Mouse (Mus musculus) embryonic facial prominence, embryonic 11.5 days (tissue): Measurements from ENCODE around the gene Rpe. TPM values are rescaled to one million over a fixed set of nuclear protein-coding genes. Genes with fewer than 3 reads are reported as not detected.
A peak's percentile ranks its signal among the peaks of the same experiment; 100 is the strongest.
"Not testable (repeated sequence)": the region's sequence is repeated elsewhere in the genome, so short reads cannot be mapped to it uniquely, and the experiment has no call there.

Experiments
- ATAC-seq: fragments of 200-750 bp; cut with Nextera tagmentation; replicated peaks from 2 replicates; pipeline ENCODE4 v1.8.0; 2017; ENCODE audit warnings: low read depth; ENCODE audit not compliant: insufficient number of reproducible peaks, low FRiP score, low TSS enrichment
- DNase-seq: peaks from one replicate; pipeline ENCODE4 v3.0.0-alpha.2; 2015; ENCODE audit warnings: low spot score
- H3K27ac ChIP-seq: fragments of 300-500 bp; sonication (generic); replicated peaks from 2 replicates; pipeline ENCODE4 v1.5.1; 2014; ENCODE audit warnings: mild to moderate bottlenecking, low read depth, low read length, control low read depth
- H3K27me3 ChIP-seq: fragments of 300-500 bp; sonication (generic); 2 replicates; pipeline ENCODE4 v1.6.1; 2014; ENCODE audit warnings: mild to moderate bottlenecking, low read length, moderate library complexity, mixed read lengths; ENCODE audit not compliant: control insufficient read depth, insufficient read depth
- H3K36me3 ChIP-seq: fragments of 300-500 bp; sonication (generic); replicated peaks from 2 replicates; pipeline ENCODE4 v1.6.1; 2014; ENCODE audit warnings: low read depth, mild to moderate bottlenecking, low read length, moderate library complexity, mixed read lengths; ENCODE audit not compliant: control insufficient read depth, insufficient read depth
- H3K4me1 ChIP-seq: fragments of 300-500 bp; sonication (generic); 2 replicates; pipeline ENCODE4 v1.6.1; 2014; ENCODE audit warnings: low read length, mixed read lengths; ENCODE audit not compliant: control insufficient read depth, insufficient read depth
- H3K4me2 ChIP-seq: fragments of 300-500 bp; sonication (generic); 2 replicates; pipeline ENCODE4 v1.6.1; 2014; ENCODE audit warnings: low read depth, mild to moderate bottlenecking, control low read depth, low read length, moderate library complexity
- H3K4me3 ChIP-seq: fragments of 300-500 bp; sonication (generic); 2 replicates; pipeline ENCODE4 v1.5.1; 2014; ENCODE audit warnings: low read depth, low read length, control low read depth
- H3K9ac ChIP-seq: fragments of 300-500 bp; sonication (generic); replicated peaks from 2 replicates; pipeline ENCODE4 v1.6.1; 2014; ENCODE audit warnings: mild to moderate bottlenecking, control low read depth, low read length
- H3K9me3 ChIP-seq: fragments of 300-500 bp; sonication (generic); replicated peaks from 2 replicates; pipeline ENCODE4 v1.6.1; 2016; ENCODE audit warnings: mild to moderate bottlenecking, low read length, inconsistent platforms, mixed read lengths; ENCODE audit not compliant: control insufficient read depth
- WGBS: fragments of 180-500 bp; shearing (Covaris S2); extraction: QIAGEN DNeasy Blood & Tissue Kit; methylation state at CpG from one replicate; pipeline ENCODE4 v1.1.7; 2014; 5-methylcytosine and 5-hydroxymethylcytosine counted together
- polyA plus RNA-seq: library from polyadenylated mRNA; unstranded; fragments of >200 nt; fragmentation: Nextera tagmentation; extraction: Ambion mirVana; gene quantifications from 2 replicates; pipeline ENCODE4 v1.2.1, GENCODE M21; 2014

The Rpe gene
- polyA plus RNA-seq, 1 experiment from 2014 or later = 60.2 TPM

- Histone ChIP-seq H3K4me2 (no peak overlapping the region), H3K27ac (no peak overlapping the region), H3K36me3 (no peaks in the 10 kb centered on the region), H3K4me3 (no peak overlapping the region), H3K9ac (no peak overlapping the region), H3K9me3 (no peaks in the 10 kb centered on the region), H3K4me1 (no peaks in the 10 kb centered on the region), H3K27me3 (no peaks in the 10 kb centered on the region)
- WGBS = 76% methylated on average over 3 of the region's 3 CpGs
- no peak for ATAC-seq
- DNase-seq = no peak
Observed at GRCm38 (mm10) chr1:66691772-66692171, 8.9 kb upstream of the Rpe start.

- no peaks in the 10 kb centered on the region for H3K9me3 ChIP-seq
- DNase-seq (no peak), ATAC-seq (no peak)
- no peaks in the 10 kb centered on the region for H3K4me1 ChIP-seq
- no peak overlapping the region for H3K9ac ChIP-seq
- H3K4me2 ChIP-seq = no peak overlapping the region
- no peak overlapping the region for H3K27ac ChIP-seq
- 80% methylated on average over 1 of the region's 1 CpGs for WGBS
- H3K36me3 ChIP-seq = no peaks in the 10 kb centered on the region
- H3K27me3 ChIP-seq = no peaks in the 10 kb centered on the region
- no peak overlapping the region for H3K4me3 ChIP-seq
Observed at GRCm38 (mm10) chr1:66692308-66692707, 8.3 kb upstream of the Rpe start.

DNA sequence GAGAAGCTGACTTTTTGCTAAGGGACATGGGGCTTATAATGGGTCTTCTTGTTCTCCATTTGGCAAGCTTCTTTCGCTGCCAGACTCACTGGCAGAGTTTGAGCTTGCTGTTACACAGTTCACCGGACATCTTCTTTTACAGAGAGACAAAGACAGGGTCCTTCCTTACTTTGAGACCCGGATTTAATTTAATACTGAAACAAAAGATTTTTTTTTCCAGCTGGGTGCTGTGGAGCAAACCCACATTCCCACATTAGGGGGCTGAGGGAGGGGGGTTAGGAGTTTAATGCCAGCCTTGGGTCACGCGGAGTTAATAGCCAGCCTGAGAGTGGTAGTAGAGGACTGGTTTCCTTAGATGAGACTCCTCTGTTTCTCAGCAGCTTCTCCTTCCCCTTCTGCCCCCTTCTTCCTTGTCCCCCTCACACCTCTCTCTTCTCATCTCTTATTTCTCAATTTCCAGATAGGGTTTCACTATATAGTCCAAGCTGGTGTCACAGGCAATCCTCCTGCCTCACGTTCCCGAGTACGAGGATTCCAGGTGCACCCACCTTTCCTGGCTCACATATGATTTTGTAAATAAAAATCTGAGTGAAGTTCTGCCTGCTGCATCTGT lies 7.7 kb upstream of the Rpe start:
- no peak for ATAC-seq
- WGBS = 73% methylated on average over 8 of the region's 8 CpGs

GRCm38 (mm10) chr1:66694266-66694665 lies 6.4 kb upstream of the Rpe start:
- no peak for DNase-seq
- H3K9me3 ChIP-seq = no peaks in the 10 kb centered on the region
- H3K9ac ChIP-seq = no peak overlapping the region
- no peak overlapping the region for H3K4me2 ChIP-seq
- WGBS = 74% methylated on average over 5 of the region's 5 CpGs
- no peak overlapping the region for H3K4me3 ChIP-seq
- H3K27ac ChIP-seq = no peak overlapping the region
- ATAC-seq = no peak
- no peaks in the 10 kb centered on the region for H3K36me3 ChIP-seq
- H3K27me3 ChIP-seq = no peaks in the 10 kb centered on the region
- no peaks in the 10 kb centered on the region for H3K4me1 ChIP-seq

More for the DNA sequence above, 7.7 kb upstream of the Rpe start:
- Histone ChIP-seq H3K27me3 (no peaks in the 10 kb centered on the region), H3K9me3 (no peaks in the 10 kb centered on the region), H3K4me1 (no peaks in the 10 kb centered on the region), H3K27ac (no peak overlapping the region), H3K4me2 (no peak overlapping the region), H3K4me3 (no peak overlapping the region), H3K9ac (no peak overlapping the region), H3K36me3 (no peaks in the 10 kb centered on the region)
- DNase-seq = no peak

- no peak overlapping the region for H3K27ac ChIP-seq
- H3K4me3 ChIP-seq = no peak overlapping the region
- DNase-seq (no peak), ATAC-seq (no peak)
- no peaks in the 10 kb centered on the region for H3K36me3 ChIP-seq
- H3K9ac ChIP-seq = no peak overlapping the region
- no peaks in the 10 kb centered on the region for H3K9me3 ChIP-seq
- WGBS = 78% methylated on average over 7 of the region's 7 CpGs
- H3K4me1 ChIP-seq = no peaks in the 10 kb centered on the region
- H3K27me3 ChIP-seq = no peaks in the 10 kb centered on the region
- no peak overlapping the region for H3K4me2 ChIP-seq
Observed at GRCm38 (mm10) chr1:66695296-66695695, 5.3 kb upstream of the Rpe start.

DNA sequence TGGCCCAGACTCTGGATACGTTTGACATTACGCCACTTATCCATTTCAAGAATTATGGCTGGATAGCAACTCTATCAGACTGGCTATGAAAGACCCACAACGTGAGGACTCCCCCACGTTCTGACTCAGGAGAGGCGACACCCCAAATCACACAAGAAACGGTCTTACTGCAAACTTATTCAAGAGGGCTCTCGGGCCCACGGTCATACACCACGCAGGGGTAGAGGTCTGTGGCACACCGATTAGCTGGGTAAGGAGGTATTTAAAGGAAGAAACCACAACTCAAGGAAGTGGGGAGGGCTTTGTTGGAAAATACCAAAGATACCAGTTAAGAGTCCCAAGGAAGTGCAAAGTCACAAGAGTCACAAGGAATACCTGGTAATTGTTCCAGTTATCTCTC lies 1.0 kb upstream of the Rpe start:
- H3K27me3 ChIP-seq = not testable (repeated sequence)
- 85% methylated on average over 10 of the region's 10 CpGs for WGBS

GRCm38 (mm10) chr1:66700149-66700692 lies 410 bp upstream of the Rpe start:
- no peak overlapping the region for H3K27ac ChIP-seq
- peak; percentile 15; the same call in 1 of the 2 replicates for ATAC-seq
- WGBS = 43% methylated on average over 5 of the region's 5 CpGs

More for the DNA sequence above, 1.0 kb upstream of the Rpe start:
- not testable (repeated sequence) for H3K36me3 ChIP-seq, ATAC-seq, DNase-seq, H3K4me3 ChIP-seq, H3K4me1 ChIP-seq, H3K4me2 ChIP-seq, H3K27ac ChIP-seq, H3K9ac ChIP-seq, H3K9me3 ChIP-seq

GRCm38 (mm10) chr1:66701576-66701940 lies 927 bp downstream of the Rpe start:
- H3K4me2 ChIP-seq = peak overlapping the region; percentile 65
- H3K4me3 ChIP-seq = peak overlapping the region; percentile 83
- 24% methylated on average over 2 of the region's 2 CpGs for WGBS
- no peaks in the 10 kb centered on the region for H3K36me3 ChIP-seq
- no peak for DNase-seq
- H3K9me3 ChIP-seq = no peaks in the 10 kb centered on the region
- no peak overlapping the region for H3K27ac ChIP-seq
- H3K4me1 ChIP-seq = no peaks in the 10 kb centered on the region
- H3K9ac ChIP-seq = peak overlapping the region; percentile 74
- no peaks in the 10 kb centered on the region for H3K27me3 ChIP-seq
- no peak for ATAC-seq

More at GRCm38 (mm10) chr1:66700149-66700692, 410 bp upstream of the Rpe start:
- Histone ChIP-seq H3K4me3 (peak overlapping the region; percentile 83), H3K9me3 (no peaks in the 10 kb centered on the region), H3K36me3 (no peaks in the 10 kb centered on the region), H3K9ac (no peak overlapping the region; the same call in 1 of the 2 replicates), H3K4me1 (no peaks in the 10 kb centered on the region), H3K27me3 (no peaks in the 10 kb centered on the region), H3K4me2 (no peak overlapping the region; the same call in 1 of the 2 replicates)
- DNase-seq = no peak
